Mouse (Mus musculus): ENCODE results near the gene Cyp1a2. TPM values are rescaled to one million over a fixed set of nuclear protein-coding genes. Genes with fewer than 3 reads are reported as not detected.

The Cyp1a2 gene
- polyA plus RNA-seq, 1 experiment from 2014 or later: 19.9 TPM

DNA sequence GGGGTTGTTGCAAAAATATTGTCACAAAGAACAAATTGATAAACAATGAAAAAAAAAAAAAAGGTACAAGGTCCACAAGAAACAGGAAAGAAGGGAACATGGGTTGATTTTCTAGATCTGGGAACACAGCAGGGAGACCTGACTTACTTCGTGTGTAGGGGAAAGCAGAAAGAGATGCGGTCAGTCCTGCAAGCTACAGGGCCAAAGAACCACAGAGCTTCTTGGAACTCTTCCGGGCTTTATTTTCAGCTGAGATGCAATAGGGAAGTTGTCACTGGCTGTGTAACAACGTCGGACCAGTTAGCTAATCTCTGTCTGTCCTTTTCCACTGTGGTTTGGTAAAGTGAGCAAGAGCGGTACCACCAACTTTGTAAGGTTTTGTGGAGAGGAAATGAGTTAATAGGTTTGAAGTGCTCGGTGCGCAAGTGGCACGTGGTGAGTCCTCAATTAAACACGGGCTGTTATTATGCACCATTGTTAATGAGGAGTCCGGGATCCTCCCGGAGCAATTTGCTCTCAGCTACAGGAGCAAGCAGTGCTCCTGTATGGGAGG, 36.9 kb downstream of the Cyp1a2 start:
- DNase-seq (peak; percentile 41), ATAC-seq (no peak)
- Histone ChIP-seq H3K36me3 (replicated peaks; ENCODE audit: insufficient read depth, low read length) (peaks cover 4% of the 10 kb centered on the region), H3K9ac (replicated peaks) (peak overlapping the region; percentile 35; the same call in 1 of the 2 replicates), H3K9me3 (ENCODE audit: low read length) (no peaks in the 10 kb centered on the region), H3K27me3 (ENCODE audit: insufficient read depth, low read length) (no peaks in the 10 kb centered on the region), H3K4me1 (ENCODE audit: insufficient read depth) (peaks cover 68% of the 10 kb centered on the region), H3K4me2 (ENCODE audit: low read depth, low read length) (peak overlapping the region; percentile 40), H3K27ac (ENCODE audit: low read depth) (peak overlapping the region; percentile 99), H3K4me3 (ENCODE audit: low read depth, low read length) (no peak overlapping the region)
- 18% methylated on average over 12 of the region's 12 CpGs for WGBS (ENCODE audit: insufficient replicate concordance)
- TF ChIP-seq EP300 (IDR thresholded peaks at IDR 0.05; ENCODE audit: low read depth) (peak; percentile 39), CTCF (IDR thresholded peaks at IDR 0.05; ENCODE audit: low read depth) (no peak)

DNA sequence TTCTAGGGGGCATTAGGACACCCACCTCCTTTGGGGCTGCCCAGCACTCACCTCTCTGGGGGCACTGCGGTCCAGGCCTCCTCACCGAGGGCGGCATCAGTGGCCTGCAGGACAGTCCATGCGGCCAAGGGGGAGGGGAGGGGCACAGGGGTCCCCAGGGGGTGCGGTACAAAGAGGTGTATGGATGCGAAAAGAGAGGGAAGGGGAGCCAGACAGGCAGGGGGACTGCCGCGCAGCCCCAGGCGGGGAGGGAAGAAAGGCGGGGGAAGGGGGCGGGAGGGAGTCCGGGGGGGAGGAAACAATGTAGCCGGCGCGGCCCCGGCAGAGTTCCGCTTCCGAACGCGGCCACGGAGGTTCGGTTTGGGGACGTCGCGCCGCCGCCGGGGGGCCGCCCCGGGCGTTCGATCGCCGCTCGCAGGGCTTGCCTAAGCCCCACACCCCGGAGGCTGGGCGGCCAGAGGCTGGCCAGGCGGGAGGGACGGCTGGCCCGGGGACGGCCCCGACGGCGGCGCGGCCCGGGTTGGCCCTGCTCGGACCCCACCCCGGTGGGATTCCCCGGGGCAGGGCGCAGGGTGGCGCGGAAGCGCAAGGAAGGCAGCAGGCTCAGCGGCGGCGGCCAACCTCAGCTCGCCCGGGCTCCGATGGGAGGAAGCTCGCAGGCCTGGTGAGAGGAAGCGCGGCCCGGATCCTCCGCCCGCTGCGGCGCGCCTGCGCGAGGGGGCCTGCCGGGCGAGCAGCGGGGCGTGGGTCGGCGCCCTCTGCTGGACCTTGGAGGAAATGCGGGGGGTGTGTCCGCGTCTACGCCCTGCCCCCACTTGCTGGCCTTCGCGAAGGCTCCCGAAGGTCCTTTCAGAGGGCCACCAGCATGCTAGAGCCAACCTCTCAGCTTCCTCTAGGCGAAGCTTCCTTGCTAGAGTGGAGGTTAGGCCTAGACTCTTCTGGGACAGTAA, 38.3 kb downstream of the Cyp1a2 start:
- Histone ChIP-seq H3K9ac (replicated peaks) (peak overlapping the region; percentile 96), H3K4me3 (ENCODE audit: low read depth, low read length) (peak overlapping the region; percentile 90), H3K27ac (ENCODE audit: low read depth) (peak overlapping the region; percentile 99), H3K4me2 (ENCODE audit: low read depth, low read length) (peak overlapping the region; percentile 93), H3K9me3 (ENCODE audit: low read length) (no peaks in the 10 kb centered on the region), H3K27me3 (ENCODE audit: insufficient read depth, low read length) (no peaks in the 10 kb centered on the region), H3K4me1 (ENCODE audit: insufficient read depth) (peaks cover 69% of the 10 kb centered on the region), H3K36me3 (replicated peaks; ENCODE audit: insufficient read depth, low read length) (peaks cover 4% of the 10 kb centered on the region)
- DNase-seq (peak; percentile 95), ATAC-seq (peak; percentile 86)
- WGBS (ENCODE audit: insufficient replicate concordance): 9% methylated on average over 54 of the region's 85 CpGs
- TF ChIP-seq CTCF (IDR thresholded peaks at IDR 0.05; ENCODE audit: low read depth): peak; percentile 92
- no peak for TF ChIP-seq EP300 (IDR thresholded peaks at IDR 0.05; ENCODE audit: low read depth)

DNA sequence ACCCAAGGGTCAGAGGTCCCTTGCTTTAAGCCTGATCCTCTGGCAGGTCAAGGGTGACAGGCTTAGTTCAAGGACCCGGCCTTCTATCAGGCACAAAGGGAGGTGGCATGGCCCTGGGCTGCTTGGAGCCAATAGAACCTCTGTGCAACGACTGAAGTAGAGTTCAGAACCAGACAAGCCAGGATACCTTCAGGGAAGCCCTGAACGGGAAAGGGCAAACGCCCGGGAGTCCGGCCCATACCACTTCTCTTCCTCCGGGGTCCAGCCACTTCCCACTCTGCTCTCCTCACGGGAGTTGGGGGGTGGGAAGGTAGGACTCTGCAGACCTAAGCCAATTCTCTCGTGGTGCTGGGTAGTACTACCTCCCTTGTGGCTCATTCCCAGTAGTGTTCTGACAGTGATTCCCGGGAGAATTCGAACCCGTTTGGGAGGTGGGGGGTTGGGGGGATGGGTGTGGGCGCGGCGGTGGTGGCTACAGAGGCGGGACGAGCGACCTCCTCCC, 39.0 kb downstream of the Cyp1a2 start:
- peaks cover 75% of the 10 kb centered on the region for H3K4me1 ChIP-seq (ENCODE audit: insufficient read depth)
- TF ChIP-seq CTCF (IDR thresholded peaks at IDR 0.05; ENCODE audit: low read depth) (no peak), EP300 (IDR thresholded peaks at IDR 0.05; ENCODE audit: low read depth) (no peak)
- WGBS (ENCODE audit: insufficient replicate concordance): 0% methylated on average over 16 of the region's 18 CpGs
- peak overlapping the region; percentile 96 for H3K9ac ChIP-seq (replicated peaks)
- peak overlapping the region; percentile 90 for H3K4me3 ChIP-seq (ENCODE audit: low read depth, low read length)
- H3K4me2 ChIP-seq (ENCODE audit: low read depth, low read length): peak overlapping the region; percentile 93
- ATAC-seq (no peak), DNase-seq (peak; percentile 40)
- H3K9me3 ChIP-seq (ENCODE audit: low read length): no peaks in the 10 kb centered on the region
- H3K36me3 ChIP-seq (replicated peaks; ENCODE audit: insufficient read depth, low read length): peaks cover 4% of the 10 kb centered on the region
- H3K27ac ChIP-seq (ENCODE audit: low read depth): peak overlapping the region; percentile 99
- H3K27me3 ChIP-seq (ENCODE audit: insufficient read depth, low read length): no peaks in the 10 kb centered on the region

DNA sequence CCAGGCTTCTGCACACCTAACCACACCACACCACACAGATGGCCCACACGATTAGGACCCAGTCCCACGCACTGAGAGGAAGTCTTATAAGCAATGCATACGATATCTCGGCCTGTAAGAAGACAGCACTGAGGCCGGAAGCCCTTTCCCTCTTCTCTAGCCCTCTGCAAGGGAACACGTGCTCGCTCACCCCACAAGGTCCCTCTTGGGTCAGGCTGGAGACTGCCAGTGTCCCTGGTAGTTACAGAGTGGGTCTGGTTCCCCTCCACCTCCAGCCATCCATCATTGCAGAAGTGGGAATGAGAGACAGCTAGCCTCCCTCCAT, 39.7 kb downstream of the Cyp1a2 start:
- peak overlapping the region; percentile 90 for H3K4me3 ChIP-seq (ENCODE audit: low read depth, low read length)
- DNase-seq: peak; percentile 48
- H3K9me3 ChIP-seq (ENCODE audit: low read length): no peaks in the 10 kb centered on the region
- peak overlapping the region; percentile 99 for H3K27ac ChIP-seq (ENCODE audit: low read depth)
- H3K4me1 ChIP-seq (ENCODE audit: insufficient read depth): peaks cover 82% of the 10 kb centered on the region
- 11% methylated on average over 7 of the region's 7 CpGs for WGBS (ENCODE audit: insufficient replicate concordance)
- peaks cover 4% of the 10 kb centered on the region for H3K36me3 ChIP-seq (replicated peaks; ENCODE audit: insufficient read depth, low read length)
- H3K4me2 ChIP-seq (ENCODE audit: low read depth, low read length): peak overlapping the region; percentile 93
- ATAC-seq: no peak; the same call in 1 of the 2 replicates
- TF ChIP-seq CTCF (IDR thresholded peaks at IDR 0.05; ENCODE audit: low read depth): no peak
- TF ChIP-seq EP300 (IDR thresholded peaks at IDR 0.05; ENCODE audit: low read depth): 0 out of 2 replicates have a peak, but pooled peaks have one; percentile 46
- no peaks in the 10 kb centered on the region for H3K27me3 ChIP-seq (ENCODE audit: insufficient read depth, low read length)
- H3K9ac ChIP-seq (replicated peaks): peak overlapping the region; percentile 96

DNA sequence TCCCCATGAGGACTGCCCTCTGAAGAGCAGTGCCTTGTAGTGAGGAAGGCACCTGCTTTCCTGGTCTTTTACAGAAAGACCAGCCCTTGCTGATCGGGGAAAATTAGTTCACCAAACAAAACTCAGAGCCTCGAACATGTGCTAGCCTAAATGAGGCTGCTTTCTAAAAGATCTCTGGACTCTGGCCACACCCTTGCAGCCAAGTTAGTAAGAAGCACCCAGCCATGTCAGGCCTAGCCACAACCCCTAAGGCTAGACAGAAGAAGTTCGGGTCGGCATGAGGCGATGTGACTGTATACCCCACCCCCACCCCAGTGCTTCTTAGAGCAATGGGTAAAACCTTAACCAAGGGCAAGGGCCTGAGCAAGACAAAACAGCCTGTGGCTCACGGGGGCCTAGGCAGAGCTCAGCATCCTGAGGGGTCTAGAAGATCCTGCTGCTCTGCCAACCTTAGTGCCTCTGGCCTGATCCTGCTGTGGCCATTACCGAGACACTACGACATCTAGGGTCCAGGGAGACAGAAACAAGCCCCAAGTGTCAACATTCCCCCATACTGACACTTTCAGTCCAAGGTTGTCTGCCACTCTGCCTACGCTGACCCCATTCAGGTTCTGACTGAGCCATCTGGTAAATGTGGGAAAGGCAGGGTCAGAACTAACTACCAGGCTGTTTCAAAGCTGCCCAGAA, 40.2 kb downstream of the Cyp1a2 start:
- no peak for TF ChIP-seq EP300 (IDR thresholded peaks at IDR 0.05; ENCODE audit: low read depth)
- no peak for TF ChIP-seq CTCF (IDR thresholded peaks at IDR 0.05; ENCODE audit: low read depth)
- Histone ChIP-seq H3K9ac (replicated peaks) (peak overlapping the region; percentile 96), H3K27me3 (ENCODE audit: insufficient read depth, low read length) (no peaks in the 10 kb centered on the region), H3K9me3 (ENCODE audit: low read length) (no peaks in the 10 kb centered on the region), H3K4me3 (ENCODE audit: low read depth, low read length) (peak overlapping the region; percentile 90), H3K4me1 (ENCODE audit: insufficient read depth) (peaks cover 82% of the 10 kb centered on the region), H3K4me2 (ENCODE audit: low read depth, low read length) (peak overlapping the region; percentile 93), H3K27ac (ENCODE audit: low read depth) (peak overlapping the region; percentile 99), H3K36me3 (replicated peaks; ENCODE audit: insufficient read depth, low read length) (peaks cover 4% of the 10 kb centered on the region)
- 18% methylated on average over 9 of the region's 9 CpGs for WGBS (ENCODE audit: insufficient replicate concordance)
- no peak for DNase-seq
- no peak for ATAC-seq
